Mouse (Mus musculus): ENCODE data around the gene Ankrd34a. TPM values are rescaled to one million over a fixed set of nuclear protein-coding genes. Genes with fewer than 3 reads are reported as not detected.

Ankrd34a gene
- polyA plus RNA-seq, 1 experiment from 2014 or later, result 21.5 TPM

GRCm38 (mm10) chr3:96555041-96555596 lies 41.3 kb upstream of the Ankrd34a start:
- Histone ChIP-seq H3K27me3 (replicated peaks; ENCODE audit: control insufficient read depth, insufficient read depth, low read length) (no peaks in the 10 kb centered on the region), H3K27ac (ENCODE audit: low read depth, low read length) (peak overlapping the region; percentile 60), H3K9me3 (ENCODE audit: control insufficient read depth, low read length) (no peaks in the 10 kb centered on the region), H3K9ac (ENCODE audit: low read depth, low read length) (no peak overlapping the region), H3K4me3 (ENCODE audit: low read length) (no peak overlapping the region), H3K36me3 (ENCODE audit: control insufficient read depth, insufficient read depth, low read length) (no peaks in the 10 kb centered on the region), H3K4me2 (ENCODE audit: low read length) (no peak overlapping the region; the same call in 1 of the 2 replicates), H3K4me1 (ENCODE audit: control insufficient read depth, insufficient read depth, low read depth, low read length) (peaks cover 26% of the 10 kb centered on the region)
- 32% methylated on average over 12 of the region's 12 CpGs for WGBS
- peak; percentile 44 for ATAC-seq

- Histone ChIP-seq H3K9ac (ENCODE audit: low read depth, low read length) (no peak overlapping the region), H3K4me3 (ENCODE audit: low read length) (no peak overlapping the region), H3K27ac (ENCODE audit: low read depth, low read length) (no peak overlapping the region), H3K4me1 (ENCODE audit: control insufficient read depth, insufficient read depth, low read depth, low read length) (peaks cover 34% of the 10 kb centered on the region), H3K4me2 (ENCODE audit: low read length) (peak overlapping the region; percentile 84), H3K36me3 (ENCODE audit: control insufficient read depth, insufficient read depth, low read length) (peaks cover 4% of the 10 kb centered on the region), H3K9me3 (ENCODE audit: control insufficient read depth, low read length) (no peaks in the 10 kb centered on the region), H3K27me3 (replicated peaks; ENCODE audit: control insufficient read depth, insufficient read depth, low read length) (no peaks in the 10 kb centered on the region)
- WGBS, result 85% methylated on average over 15 of the region's 15 CpGs
- no peak for ATAC-seq
Measured at GRCm38 (mm10) chr3:96555999-96556614, 40.3 kb upstream of the Ankrd34a start.

DNA sequence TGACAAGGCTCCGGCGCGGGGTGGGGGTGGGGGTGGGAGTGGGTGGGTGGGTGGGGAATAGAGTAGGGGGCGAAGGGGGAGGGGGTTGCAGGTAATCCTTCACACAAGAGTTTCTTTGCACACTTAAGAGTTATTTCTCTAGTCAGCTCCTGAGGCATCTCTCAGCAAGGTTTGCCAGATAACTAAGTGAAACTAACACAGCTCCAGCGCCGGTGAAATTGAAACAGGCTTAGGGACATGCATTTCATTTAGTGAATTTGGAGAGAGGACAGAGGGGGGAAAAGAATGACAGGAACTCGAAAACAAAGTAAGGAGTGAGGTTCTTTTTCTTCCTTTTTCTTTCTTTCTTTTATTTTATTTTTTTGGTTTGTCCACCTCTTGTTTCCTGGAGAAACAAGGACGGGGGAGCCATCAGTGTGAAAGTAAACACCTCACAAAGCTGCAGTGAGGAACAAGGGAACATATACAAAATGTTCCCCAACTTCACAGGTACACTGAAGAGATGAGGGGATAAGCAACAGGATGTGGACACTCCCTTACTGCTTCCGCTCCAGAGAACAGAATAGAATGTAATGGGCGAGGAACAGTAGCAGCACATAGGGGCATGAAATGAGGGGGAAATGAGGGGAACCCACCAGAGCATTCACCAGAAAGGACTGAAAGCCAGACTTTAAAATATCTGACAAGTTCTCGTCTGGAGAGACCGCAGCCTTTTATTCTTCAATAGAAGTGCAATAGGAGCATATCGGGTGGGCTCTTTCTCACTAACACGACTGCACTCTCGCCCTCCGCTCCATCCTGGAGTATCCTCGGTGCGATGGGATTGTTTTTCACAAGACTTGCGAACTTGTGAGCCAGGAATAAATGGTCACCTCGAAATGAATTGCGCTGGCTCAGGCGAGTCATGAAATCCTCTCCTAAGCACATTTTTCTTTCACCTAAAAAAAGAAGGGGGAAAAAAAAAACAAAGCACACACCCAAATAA lies 39.5 kb upstream of the Ankrd34a start:
- H3K9ac ChIP-seq (ENCODE audit: low read depth, low read length), result peak overlapping the region; percentile 69
- peaks cover 38% of the 10 kb centered on the region for H3K4me1 ChIP-seq (ENCODE audit: control insufficient read depth, insufficient read depth, low read depth, low read length)
- no peaks in the 10 kb centered on the region for H3K9me3 ChIP-seq (ENCODE audit: control insufficient read depth, low read length)
- peak overlapping the region; percentile 84 for H3K4me2 ChIP-seq (ENCODE audit: low read length)
- H3K4me3 ChIP-seq (ENCODE audit: low read length), result peak overlapping the region; percentile 68
- H3K27ac ChIP-seq (ENCODE audit: low read depth, low read length), result peak overlapping the region; percentile 74
- H3K27me3 ChIP-seq (replicated peaks; ENCODE audit: control insufficient read depth, insufficient read depth, low read length), result no peaks in the 10 kb centered on the region
- WGBS, result 10% methylated on average over 22 of the region's 22 CpGs
- peaks cover 8% of the 10 kb centered on the region for H3K36me3 ChIP-seq (ENCODE audit: control insufficient read depth, insufficient read depth, low read length)
- ATAC-seq, result 0 out of 2 replicates have a peak, but pooled peaks have one; percentile 5

DNA sequence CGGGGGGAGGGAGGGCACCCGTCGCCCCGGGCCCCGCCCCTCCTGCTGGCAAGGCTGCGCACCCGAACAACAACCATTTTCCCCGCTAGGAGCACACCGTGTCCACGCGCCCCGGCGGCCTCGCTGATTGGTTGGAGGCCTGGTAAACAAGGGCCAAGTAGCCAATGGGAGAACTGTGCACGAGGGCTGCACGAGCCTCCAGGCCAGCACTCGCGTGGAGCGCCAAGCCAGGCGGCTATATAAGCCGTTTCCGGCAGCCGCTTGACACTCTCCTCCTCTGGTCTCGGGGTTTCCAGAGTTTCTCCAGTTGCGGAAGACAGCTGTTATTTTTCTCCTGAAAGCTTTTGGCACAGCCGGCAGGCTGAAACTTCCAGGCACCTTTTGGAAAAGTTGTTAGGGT lies 38.7 kb upstream of the Ankrd34a start, which contains the start of gene Txnip:
Txnip (plus strand) TSS at position 264 of the 400 bp plus-strand sequence.
- Histone ChIP-seq H3K4me1 (ENCODE audit: control insufficient read depth, insufficient read depth, low read depth, low read length) (peaks cover 38% of the 10 kb centered on the region), H3K27me3 (replicated peaks; ENCODE audit: control insufficient read depth, insufficient read depth, low read length) (no peaks in the 10 kb centered on the region), H3K9me3 (ENCODE audit: control insufficient read depth, low read length) (no peaks in the 10 kb centered on the region), H3K4me2 (ENCODE audit: low read length) (peak within 1 kb of the TSS; percentile 84), H3K9ac (ENCODE audit: low read depth, low read length) (peak within 1 kb of the TSS; percentile 69), H3K36me3 (ENCODE audit: control insufficient read depth, insufficient read depth, low read length) (peaks cover 8% of the 10 kb centered on the region), H3K27ac (ENCODE audit: low read depth, low read length) (peak within 1 kb of the TSS; percentile 74), H3K4me3 (ENCODE audit: low read length) (peak within 1 kb of the TSS; percentile 68)
- 1% methylated on average over 26 of the region's 26 CpGs for WGBS
- peak; percentile 99 for ATAC-seq

GRCm38 (mm10) chr3:96558159-96558558 lies 38.3 kb upstream of the Ankrd34a start:
- Histone ChIP-seq H3K9ac (ENCODE audit: low read depth, low read length) (peak overlapping the region; percentile 69), H3K27me3 (replicated peaks; ENCODE audit: control insufficient read depth, insufficient read depth, low read length) (no peaks in the 10 kb centered on the region), H3K4me3 (ENCODE audit: low read length) (peak overlapping the region; percentile 68), H3K4me2 (ENCODE audit: low read length) (peak overlapping the region; percentile 84), H3K9me3 (ENCODE audit: control insufficient read depth, low read length) (no peaks in the 10 kb centered on the region), H3K4me1 (ENCODE audit: control insufficient read depth, insufficient read depth, low read depth, low read length) (peaks cover 38% of the 10 kb centered on the region), H3K36me3 (ENCODE audit: control insufficient read depth, insufficient read depth, low read length) (peaks cover 8% of the 10 kb centered on the region), H3K27ac (ENCODE audit: low read depth, low read length) (peak overlapping the region; percentile 67)
- under 1% methylated on average over 17 of the region's 17 CpGs for WGBS
- no peak for ATAC-seq

DNA sequence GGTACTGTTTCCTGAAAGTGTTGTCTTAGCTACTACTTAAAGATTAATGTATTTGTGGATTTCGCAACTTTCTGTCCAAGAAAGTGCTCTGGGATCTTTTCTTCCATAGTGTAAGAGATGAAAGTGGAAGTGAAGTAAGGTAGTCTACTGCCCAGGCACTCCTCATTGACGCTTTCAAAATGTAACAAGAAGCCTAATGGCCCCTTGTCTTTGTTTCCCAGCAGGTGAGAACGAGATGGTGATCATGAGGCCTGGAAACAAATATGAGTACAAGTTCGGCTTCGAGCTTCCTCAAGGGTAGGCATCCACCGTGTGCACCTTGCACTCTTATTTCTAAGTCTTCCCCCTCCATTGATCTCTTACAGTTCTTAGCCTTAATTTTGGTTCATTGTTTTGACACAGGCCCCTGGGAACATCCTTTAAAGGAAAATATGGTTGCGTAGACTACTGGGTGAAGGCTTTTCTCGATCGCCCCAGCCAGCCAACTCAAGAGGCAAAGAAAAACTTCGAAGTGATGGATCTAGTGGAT lies 37.7 kb upstream of the Ankrd34a start:
- no peak for ATAC-seq
- H3K4me1 ChIP-seq (ENCODE audit: control insufficient read depth, insufficient read depth, low read depth, low read length), result peaks cover 38% of the 10 kb centered on the region
- WGBS, result 31% methylated on average over 10 of the region's 10 CpGs

GRCm38 (mm10) chr3:96559398-96559910 lies 37.0 kb upstream of the Ankrd34a start:
- no peak for ATAC-seq
- Histone ChIP-seq H3K36me3 (ENCODE audit: control insufficient read depth, insufficient read depth, low read length) (peaks cover 8% of the 10 kb centered on the region), H3K27me3 (replicated peaks; ENCODE audit: control insufficient read depth, insufficient read depth, low read length) (no peaks in the 10 kb centered on the region), H3K4me3 (ENCODE audit: low read length) (peak overlapping the region; percentile 68), H3K4me1 (ENCODE audit: control insufficient read depth, insufficient read depth, low read depth, low read length) (peaks cover 38% of the 10 kb centered on the region), H3K4me2 (ENCODE audit: low read length) (peak overlapping the region; percentile 84), H3K9ac (ENCODE audit: low read depth, low read length) (peak overlapping the region; percentile 38; the same call in 1 of the 2 replicates), H3K9me3 (ENCODE audit: control insufficient read depth, low read length) (no peaks in the 10 kb centered on the region), H3K27ac (ENCODE audit: low read depth, low read length) (no peak overlapping the region)
- 76% methylated on average over 12 of the region's 12 CpGs for WGBS

More for the DNA sequence above, 37.7 kb upstream of the Ankrd34a start:
- Histone ChIP-seq H3K27ac (ENCODE audit: low read depth, low read length) (no peak overlapping the region), H3K9ac (ENCODE audit: low read depth, low read length) (peak overlapping the region; percentile 69), H3K9me3 (ENCODE audit: control insufficient read depth, low read length) (no peaks in the 10 kb centered on the region), H3K27me3 (replicated peaks; ENCODE audit: control insufficient read depth, insufficient read depth, low read length) (no peaks in the 10 kb centered on the region), H3K4me2 (ENCODE audit: low read length) (peak overlapping the region; percentile 84), H3K4me3 (ENCODE audit: low read length) (peak overlapping the region; percentile 68), H3K36me3 (ENCODE audit: control insufficient read depth, insufficient read depth, low read length) (peaks cover 8% of the 10 kb centered on the region)

DNA sequence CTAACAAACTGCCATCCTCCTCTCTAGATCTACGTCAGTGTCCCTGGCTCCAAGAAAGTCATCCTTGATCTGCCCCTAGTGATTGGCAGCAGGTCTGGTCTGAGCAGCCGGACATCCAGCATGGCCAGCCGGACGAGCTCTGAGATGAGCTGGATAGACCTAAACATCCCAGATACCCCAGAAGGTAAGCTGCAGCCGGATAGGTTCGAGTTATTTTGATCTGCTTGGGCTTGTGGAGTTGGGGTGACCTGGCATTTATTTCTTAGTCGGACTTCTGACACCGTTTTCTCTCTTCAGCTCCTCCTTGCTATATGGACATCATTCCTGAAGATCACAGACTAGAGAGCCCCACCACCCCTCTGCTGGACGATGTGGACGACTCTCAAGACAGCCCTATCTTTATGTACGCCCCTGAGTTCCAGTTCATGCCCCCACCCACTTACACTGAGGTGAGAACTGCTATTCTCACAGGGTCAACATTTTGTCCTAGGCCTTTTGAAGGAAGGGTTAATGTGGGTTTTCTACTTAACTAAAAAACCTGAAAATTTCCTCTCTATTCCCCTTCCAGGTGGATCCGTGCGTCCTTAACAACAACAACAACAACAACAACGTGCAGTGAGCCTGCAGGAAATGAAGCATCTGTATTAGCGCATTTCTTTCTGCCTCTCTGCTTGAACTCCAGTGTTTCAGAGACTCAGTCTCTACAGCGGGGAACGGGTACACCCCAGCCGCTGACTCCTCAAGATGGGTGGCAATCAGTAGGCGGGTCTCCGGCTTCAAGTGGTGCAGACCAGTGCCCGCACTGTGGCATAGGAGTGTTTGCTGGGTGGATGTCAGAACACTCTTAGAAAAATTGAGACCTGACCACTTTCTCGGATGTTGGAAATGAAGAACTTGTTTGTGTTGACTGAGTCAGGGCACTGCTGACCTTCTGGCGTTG lies 36.3 kb upstream of the Ankrd34a start:
- Histone ChIP-seq H3K4me3 (ENCODE audit: low read length) (peak overlapping the region; percentile 68), H3K4me1 (ENCODE audit: control insufficient read depth, insufficient read depth, low read depth, low read length) (peaks cover 35% of the 10 kb centered on the region), H3K36me3 (ENCODE audit: control insufficient read depth, insufficient read depth, low read length) (peaks cover 8% of the 10 kb centered on the region), H3K9ac (ENCODE audit: low read depth, low read length) (peak overlapping the region; percentile 38; the same call in 1 of the 2 replicates), H3K27me3 (replicated peaks; ENCODE audit: control insufficient read depth, insufficient read depth, low read length) (no peaks in the 10 kb centered on the region), H3K4me2 (ENCODE audit: low read length) (peak overlapping the region; percentile 84), H3K9me3 (ENCODE audit: control insufficient read depth, low read length) (no peaks in the 10 kb centered on the region), H3K27ac (ENCODE audit: low read depth, low read length) (no peak overlapping the region)
- no peak for ATAC-seq
- WGBS, result 86% methylated on average over 23 of the region's 23 CpGs

All from hindbrain, embryonic 16.5 days (tissue).